Mouse (Mus musculus): ENCODE measurements around the gene Gm17693. TPM values are rescaled to one million over a fixed set of nuclear protein-coding genes. Genes with fewer than 3 reads are reported as not detected.
"Not testable (repeated sequence)": the region's sequence is repeated elsewhere in the genome, so short reads cannot be mapped to it uniquely, and the experiment has no call there.

The Gm17693 gene
- total RNA-seq (2021): not detected
- long read RNA-seq, experiment 1: 0 reads
- long read RNA-seq, experiment 2: 0 reads

GRCm38 (mm10) chrX:125705144-125705543, at the start of gene Gm17693:
TSS of gene Gm17693 (plus strand) at chrX:125705444.
- not testable (repeated sequence) for DNase-seq (ENCODE audit: low spot score in 2 of 2)

Measured in adrenal gland, adult 18-20 months (tissue).